Mouse (Mus musculus) embryonic fibroblast, embryonic 13.5 days (primary cell): ENCODE data around the gene Ttc39a.

ENCODE experiments used
- CTCF ChIP-seq: IDR thresholded peaks from 2 replicates; pipeline ENCODE4 v1.5.1; 2011; ENCODE audit warnings: mild to moderate bottlenecking, control low read depth, low read length, moderate library complexity, borderline replicate concordance; ENCODE audit not compliant: insufficient read depth
- POLR2A ChIP-seq: IDR thresholded peaks from 2 replicates; pipeline ENCODE4 v1.6.1; 2011; ENCODE audit warnings: low read depth, mild to moderate bottlenecking, control low read depth, low read length, moderate library complexity

- TF ChIP-seq CTCF (no peak), POLR2A (no peak)
Observed at GRCm38 (mm10) chr4:109482701-109483100, 76.3 kb downstream of the Ttc39a start.
